Mouse (Mus musculus) kidney, postnatal 25 days (tissue): ENCODE measurements around the gene Tcea3.

ENCODE experiments used
- DNase-seq, 2 experiments: peaks; one replicate each; pipeline ENCODE4 v3.0.0; 2021; ENCODE audit warnings: mixed read lengths in 2 of 2

The Tcea3 gene

GRCm38 (mm10) chr4:136239622-136240021 is 7.9 kb upstream of the Tcea3 start:
- DNase-seq: peak; percentile 84 to 92

GRCm38 (mm10) chr4:136240123-136240522 is 7.4 kb upstream of the Tcea3 start:
- DNase-seq: no peak

- DNase-seq: no peak
Observed at GRCm38 (mm10) chr4:136240955-136241354, 6.6 kb upstream of the Tcea3 start.

DNA sequence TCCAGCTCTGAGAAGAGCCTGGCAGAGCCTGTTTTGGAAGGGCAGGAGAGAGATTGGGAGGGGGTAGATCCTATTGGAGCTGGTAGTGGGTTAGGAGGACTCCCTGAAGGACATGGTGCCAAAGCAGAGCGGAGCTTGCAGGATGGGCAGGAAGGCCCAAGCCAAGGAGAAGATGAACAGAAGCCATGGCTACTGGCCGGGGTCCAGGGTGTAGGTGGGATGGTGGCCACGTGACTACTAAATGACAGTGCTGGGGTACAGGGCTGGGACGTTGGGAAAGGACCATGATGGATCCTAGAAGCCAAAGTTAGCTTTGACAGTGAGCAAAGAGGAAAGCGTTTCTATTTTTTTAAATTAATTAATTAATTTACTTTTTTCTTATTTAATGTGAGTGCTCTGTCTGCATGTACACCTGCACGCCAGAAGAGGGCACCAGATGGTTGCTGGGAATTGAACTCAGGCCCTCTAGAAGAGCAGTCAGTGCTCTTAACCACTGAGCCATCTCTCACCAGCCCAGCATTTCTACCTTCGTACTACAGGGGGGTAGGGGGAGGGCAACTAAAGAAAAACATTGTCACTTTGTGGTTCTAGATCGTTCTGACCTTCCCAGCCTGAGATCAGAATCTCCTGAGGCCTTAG is 5.3 kb upstream of the Tcea3 start:
- DNase-seq: peak; percentile 52 to 60

DNA sequence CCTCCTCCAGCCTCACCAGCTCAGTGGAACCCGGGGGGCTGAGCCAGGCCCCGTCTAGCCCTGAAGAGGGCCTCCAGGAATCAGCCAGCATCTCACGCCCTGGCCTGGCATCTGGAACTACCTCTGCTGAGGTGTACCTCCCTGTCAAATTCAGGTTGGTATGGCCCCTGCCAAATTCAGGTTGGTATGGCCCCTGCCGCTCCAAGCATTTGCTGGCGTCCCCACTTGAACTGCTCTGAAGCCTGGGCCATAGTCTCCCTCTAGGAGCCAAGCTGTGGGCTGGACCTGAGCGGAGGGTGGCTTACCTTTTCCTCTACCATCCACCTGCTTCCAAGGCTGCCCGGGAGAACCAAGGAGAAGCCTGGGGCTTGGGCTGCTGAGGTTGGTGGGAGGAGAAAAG is 4.8 kb upstream of the Tcea3 start:
- no peak for DNase-seq

- no peak for DNase-seq
Observed at GRCm38 (mm10) chr4:136244208-136244607, 3.3 kb upstream of the Tcea3 start.

DNA sequence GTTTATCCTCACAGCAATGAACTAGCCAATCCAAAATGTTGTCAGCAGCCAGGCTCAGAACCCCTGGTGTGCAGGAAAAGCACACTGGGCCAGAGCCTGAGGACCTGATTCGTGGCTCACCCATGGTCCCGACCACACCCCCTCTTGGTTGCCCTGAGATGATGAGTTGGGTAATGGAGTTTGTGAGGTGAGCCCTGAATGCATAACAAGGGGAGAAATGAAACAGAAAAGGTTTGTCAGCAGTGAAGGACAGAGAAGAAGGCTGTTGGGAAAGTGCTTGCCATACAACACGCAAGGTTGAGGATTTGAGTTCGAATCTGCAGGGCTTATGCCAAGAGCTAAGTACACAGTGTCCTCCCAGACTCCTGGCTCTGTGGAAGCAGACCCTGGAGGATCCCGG is 1.8 kb upstream of the Tcea3 start:
- DNase-seq: no peak

DNA sequence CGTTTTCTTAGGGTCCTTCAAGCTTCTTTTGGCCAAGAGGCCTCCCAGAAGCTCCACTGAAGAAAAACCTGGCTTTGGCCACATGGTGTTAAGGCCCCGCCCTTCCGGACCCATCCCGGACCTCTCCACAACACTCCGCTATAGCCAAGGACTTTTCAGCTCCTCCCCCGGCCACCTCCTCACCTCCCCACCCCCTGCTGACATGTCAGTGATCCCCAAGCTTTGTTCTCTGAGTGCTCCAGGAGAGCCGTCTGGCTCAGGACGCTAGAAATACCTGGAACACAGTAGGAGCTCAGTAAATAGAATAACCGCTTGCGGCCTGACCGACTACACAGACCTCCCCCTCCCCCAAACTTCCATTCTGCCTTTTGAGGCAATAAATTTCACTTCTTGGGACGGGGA is 960 bp upstream of the Tcea3 start:
- DNase-seq: peak in 1 of 2 experiments; percentile 65

- no peak for DNase-seq
Observed at GRCm38 (mm10) chr4:136247386-136247728, 172 bp upstream of the Tcea3 start.

- DNase-seq: peak; percentile 76 to 86
Observed at GRCm38 (mm10) chr4:136248464-136249331, 1.2 kb downstream of the Tcea3 start.

- DNase-seq: no peak
Observed at GRCm38 (mm10) chr4:136249332-136249647, 1.8 kb downstream of the Tcea3 start.

- DNase-seq: peak; percentile 75 to 85
Observed at GRCm38 (mm10) chr4:136249780-136250179, 2.3 kb downstream of the Tcea3 start.

DNA sequence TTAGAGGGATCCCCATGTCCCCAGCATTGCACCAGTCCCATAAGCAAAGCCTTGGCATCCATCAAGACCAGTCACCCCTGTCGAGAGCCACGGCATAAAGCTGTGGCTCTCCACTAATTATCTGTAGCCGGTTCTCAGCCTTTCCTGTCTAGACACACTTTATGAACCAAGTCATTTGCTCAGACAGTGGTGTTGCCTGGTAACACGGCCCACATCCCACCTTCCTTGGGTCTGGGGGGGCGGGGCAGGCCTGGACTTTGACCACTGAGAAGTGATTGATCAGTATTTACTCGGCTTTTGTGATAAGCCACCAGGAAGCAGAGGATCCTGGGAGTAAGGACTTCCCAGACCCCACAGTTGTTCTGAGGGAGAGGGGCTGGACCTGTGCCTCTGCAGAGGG is 8.4 kb downstream of the Tcea3 start:
- DNase-seq: no peak

DNA sequence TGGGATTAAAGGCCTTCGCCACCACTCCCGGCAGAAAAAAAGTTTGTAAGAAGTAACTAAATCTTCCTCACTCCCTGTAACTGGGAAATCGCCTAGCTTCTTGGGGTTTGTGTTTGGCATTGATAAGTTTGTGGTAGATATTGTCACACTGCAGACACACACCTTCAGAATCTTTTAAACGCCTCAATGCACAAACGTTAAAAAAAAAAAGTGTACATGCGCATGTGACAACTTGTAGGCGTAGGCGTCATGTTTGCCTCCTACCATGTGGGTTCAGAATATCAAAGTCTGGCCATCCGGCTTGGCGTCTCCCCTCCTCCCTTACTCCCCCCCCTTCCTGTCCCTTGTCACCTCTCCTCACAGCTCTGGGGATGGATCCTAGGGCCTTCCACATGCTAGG is 9.2 kb downstream of the Tcea3 start:
- no peak for DNase-seq

- DNase-seq: no peak
Observed at GRCm38 (mm10) chr4:136259916-136260315, 12.4 kb downstream of the Tcea3 start.

DNA sequence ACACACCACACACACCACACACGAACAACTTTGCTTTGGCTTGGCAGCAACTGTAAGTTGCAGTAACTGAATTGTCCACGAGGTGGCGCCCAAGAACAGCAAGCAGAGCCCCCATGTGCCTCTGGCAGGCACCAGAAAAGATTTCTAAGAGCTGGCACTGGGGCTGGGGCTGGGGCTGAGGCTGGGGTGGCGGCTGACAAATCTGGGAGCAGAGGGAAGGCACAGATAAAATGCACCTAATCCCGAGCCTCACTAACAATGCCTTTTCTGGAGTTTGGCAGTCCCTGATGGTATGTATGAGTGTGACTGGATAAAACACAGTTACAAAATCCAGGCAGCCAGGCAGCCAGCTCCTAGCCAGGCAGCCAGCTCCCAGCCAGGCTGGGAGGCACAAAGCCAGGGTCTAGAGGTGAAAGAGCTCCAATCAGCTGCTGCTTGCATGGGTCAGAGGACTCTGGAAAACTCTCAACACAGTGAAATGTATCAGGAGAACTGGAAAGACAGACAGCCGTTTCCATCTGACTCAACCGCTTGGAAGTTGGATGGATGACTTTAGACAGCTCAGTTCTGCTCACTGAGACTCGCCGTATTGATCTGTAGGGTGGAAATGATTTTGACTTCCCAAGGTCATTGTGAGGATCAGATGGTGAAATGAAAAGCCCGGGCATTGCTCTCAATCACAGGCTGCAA is 13.1 kb downstream of the Tcea3 start:
- peak; percentile 90 to 92 for DNase-seq

GRCm38 (mm10) chr4:136261912-136262311 is 14.4 kb downstream of the Tcea3 start:
- peak; percentile 58 to 83 for DNase-seq

GRCm38 (mm10) chr4:136263555-136263954 is 16.0 kb downstream of the Tcea3 start:
- no peak for DNase-seq

GRCm38 (mm10) chr4:136266716-136267343 is 19.3 kb downstream of the Tcea3 start:
- no peak for DNase-seq

- no peak for DNase-seq
Observed at GRCm38 (mm10) chr4:136268912-136269311, 21.4 kb downstream of the Tcea3 start.

- peak; percentile 44 to 81 for DNase-seq
Observed at GRCm38 (mm10) chr4:136270648-136271047, 23.1 kb downstream of the Tcea3 start.

- DNase-seq: no peak
Observed at GRCm38 (mm10) chr4:136281097-136281496, 33.6 kb downstream of the Tcea3 start.

DNA sequence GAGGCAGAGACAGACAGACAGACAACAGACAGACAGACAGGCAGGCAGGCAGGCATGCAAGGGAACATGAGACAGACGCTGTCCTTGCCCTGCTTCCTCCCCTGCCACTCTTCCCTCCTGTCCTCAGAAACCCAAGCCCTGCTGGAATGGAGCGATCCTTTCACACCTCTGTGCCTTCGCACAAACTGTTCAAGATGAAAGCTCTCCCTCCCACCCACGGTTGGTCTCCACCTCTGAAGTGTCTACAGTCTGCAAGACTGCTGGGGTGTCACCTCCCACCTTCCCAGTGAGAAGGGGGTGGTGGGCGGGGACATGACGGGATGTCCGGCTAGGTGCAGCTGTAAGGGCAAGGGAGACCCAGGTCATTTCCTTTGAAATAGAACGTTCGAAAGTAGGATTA is 34.1 kb downstream of the Tcea3 start:
- DNase-seq: no peak
